Mouse (Mus musculus): ENCODE results near the gene Uqcc2.

Gene Uqcc2

DNA sequence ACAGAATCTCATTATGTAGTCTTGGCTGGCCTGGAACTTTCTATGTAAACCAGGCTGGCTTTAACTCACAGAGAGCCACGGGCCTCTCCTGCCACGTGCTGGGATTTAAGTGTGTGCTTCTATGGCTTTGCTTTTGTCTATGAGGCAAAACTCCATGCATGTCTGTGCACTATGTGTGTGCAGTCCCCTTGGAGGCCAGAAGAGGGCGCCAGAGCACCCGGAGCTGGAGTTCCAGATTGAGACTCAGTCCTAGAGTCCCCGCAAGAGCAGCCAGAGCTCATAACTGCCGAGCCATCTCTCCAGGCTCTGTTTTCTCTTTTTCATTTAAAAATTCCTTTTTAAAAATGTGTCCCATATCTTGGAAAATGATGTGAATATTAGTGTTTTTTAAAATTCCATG, 55.8 kb downstream of the Uqcc2 start:
- DNase-seq (ENCODE audit: low read depth, low spot score) = peak; percentile 19

DNA sequence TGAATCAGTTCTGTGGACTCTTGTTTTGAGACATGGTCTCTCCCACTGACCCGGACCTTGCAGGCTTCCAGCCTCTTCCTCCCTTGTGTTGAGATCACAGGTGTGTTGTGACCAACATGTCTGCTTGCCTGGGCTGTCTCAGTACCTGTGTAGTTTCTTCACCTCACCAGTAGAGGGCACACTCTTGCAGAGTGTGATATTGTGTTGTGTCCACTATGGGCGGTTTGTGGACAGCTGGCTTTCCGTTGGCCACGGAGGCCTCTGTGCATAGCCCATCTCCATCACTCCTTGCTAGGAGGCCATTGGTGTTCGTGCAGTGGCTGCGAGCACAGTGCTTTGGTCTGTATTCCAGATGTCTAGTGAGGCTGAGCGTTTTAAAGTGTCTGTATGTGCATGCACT, 56.6 kb downstream of the Uqcc2 start:
- no peak for DNase-seq (ENCODE audit: low read depth, low spot score)

DNA sequence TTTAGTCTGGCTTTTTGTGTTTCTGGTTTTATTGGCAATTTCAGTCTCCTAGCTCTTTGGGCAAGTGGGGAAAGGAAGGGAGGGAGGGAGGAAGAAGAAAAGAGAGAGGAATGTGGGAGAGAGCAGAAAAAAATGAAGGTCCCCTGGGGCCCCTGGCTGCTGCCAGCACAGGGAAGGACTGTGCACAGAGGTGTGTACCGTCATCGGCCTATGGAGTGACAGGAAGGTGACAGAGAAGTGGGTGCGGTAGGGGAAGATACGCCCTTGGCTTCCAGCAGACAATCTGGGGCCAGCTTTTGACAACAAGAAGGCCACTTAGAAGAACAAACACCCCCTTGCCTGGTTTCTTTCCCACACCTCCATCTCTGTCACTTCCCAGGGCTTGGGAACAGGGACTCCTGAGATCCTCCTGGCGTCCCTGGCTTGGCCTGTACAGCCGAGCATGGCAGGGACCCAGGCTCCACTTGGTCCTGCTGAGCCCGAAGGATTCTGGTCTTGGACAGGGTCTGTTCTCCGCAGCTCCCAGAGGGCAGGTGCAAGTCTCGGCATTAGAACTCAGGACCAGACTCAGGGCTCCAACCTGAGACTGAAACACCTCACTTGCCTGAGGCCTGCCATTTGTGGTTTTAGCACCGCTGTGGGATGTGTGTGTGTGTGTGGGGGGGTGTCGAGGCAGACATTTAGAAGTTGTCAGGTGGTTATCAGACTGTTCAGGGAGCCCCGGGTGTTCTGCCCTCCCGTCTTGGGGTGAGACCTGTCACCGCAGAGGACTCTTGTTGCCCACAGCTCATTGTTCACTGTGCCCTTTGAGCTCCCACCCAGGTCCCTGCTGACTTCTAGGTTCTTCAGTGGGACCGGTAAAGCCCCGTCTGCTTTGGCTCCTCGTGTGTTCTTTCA, 58.6 kb downstream of the Uqcc2 start:
- DNase-seq (ENCODE audit: low read depth, low spot score) = no peak

DNA sequence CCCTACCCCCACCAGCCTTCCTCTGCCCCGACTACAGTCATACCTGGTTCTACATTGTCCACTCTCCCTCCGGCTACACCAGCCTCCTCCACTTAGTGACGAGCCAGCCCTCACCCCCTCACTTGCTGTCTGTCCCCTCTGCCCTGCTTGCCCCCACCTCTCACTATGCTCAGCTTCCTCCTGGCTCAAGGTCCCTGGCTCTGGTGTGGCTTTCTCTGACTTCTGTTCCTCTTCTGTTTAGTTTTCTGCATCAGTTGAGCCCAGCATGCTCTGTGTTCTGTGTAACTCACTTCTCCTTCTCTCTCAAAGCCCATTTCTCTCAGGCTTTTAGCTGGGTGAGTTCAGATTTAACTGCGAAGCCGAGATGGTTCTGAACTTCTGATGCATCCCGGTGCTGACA, 59.5 kb downstream of the Uqcc2 start:
- no peak for DNase-seq (ENCODE audit: low read depth, low spot score)

DNA sequence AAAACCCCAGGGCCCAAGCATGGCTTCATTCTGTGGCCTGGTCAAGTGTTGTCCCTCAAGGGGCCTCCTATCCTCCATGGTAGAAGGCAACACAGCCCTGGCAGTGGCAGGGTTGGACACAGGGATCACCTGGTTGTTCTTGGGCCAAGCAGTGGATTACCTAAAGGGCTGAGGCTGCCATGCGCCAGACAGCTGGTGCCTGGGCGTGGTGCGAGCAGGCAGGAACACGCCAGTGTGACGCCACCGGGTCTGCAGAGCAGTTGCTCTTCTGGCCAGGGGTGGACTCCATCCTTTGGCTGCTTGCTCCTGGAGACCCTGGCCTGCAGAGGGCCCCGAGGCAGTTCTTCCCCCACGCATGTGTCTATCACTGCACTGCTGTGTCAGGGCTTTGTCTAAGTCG, 59.9 kb downstream of the Uqcc2 start:
- no peak for DNase-seq (ENCODE audit: low read depth, low spot score)

DNA sequence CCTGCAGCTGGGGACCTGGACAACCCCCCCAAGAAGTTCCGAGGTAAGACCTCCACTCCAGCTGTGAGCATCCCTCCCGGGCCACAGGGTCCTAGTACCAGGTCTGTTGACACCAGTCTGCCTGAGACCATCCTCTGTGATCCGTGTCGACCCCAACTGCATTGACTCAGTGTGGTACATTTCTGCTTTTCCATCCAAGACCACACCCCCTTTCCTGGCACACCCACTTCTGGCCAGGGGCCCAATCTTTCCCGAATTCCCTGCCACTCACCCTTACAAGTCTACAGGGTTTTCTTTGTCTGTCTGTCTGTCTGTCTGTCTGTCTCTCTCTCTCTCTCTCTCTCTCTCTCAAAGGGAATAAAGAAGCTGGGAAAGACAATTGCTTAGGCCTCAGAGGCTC, 60.6 kb downstream of the Uqcc2 start:
- no peak for DNase-seq (ENCODE audit: low read depth, low spot score)

All from forelimb bud, embryonic 11.5 days (tissue).